ENCODE assay signal across 23 mouse cellular contexts in genomic region chr9:14897102-14897501, GRCm38 (mm10). TPM values are rescaled to one million over a fixed set of nuclear protein-coding genes. Genes with fewer than 3 reads are reported as not detected.
DNase-seq lines count a peak whose midpoint lies in the region; TF ChIP-seq lines count a peak whose summit lies in the region.
"Had no signal": no experiment of that assay in that cellular context is flagged by ENCODE, and none has a peak within 500 bp of the region (broad histone marks: within the 10 kb centered on the region; RNA-seq: fewer than 3 reads in every experiment).

No protein-coding gene starts in this region.

- no peak for TF ChIP-seq POLR2A in MEL (IDR thresholded peaks at IDR 0.05; ENCODE audit: control insufficient read depth in 1 of 2, insufficient read depth in 1 of 2, low read depth in 1 of 2, low read length in 2 of 2, poor library complexity in 1 of 2)

- no peak for TF ChIP-seq EP300 in MEL (IDR thresholded peaks at IDR 0.05; ENCODE audit: low read depth in 1 of 2, low read length in 2 of 2)

- intact Hi-C loops in gastrocnemius, postnatal 14 days (cut with DNase I; ENCODE audit: low total_unique reads), result no loop called here

- H3K79me2 ChIP-seq in MEL (ENCODE audit: control insufficient read depth, insufficient read depth, low read length, poor library complexity), result no peaks in the 10 kb centered on the region

- DNase-seq in adrenal gland, postnatal 14 days, result peak; percentile 17
- no peak for DNase-seq in adrenal gland, postnatal 36 days
- peak; percentile 9 for DNase-seq in gastrocnemius, adult 18-20 months (ENCODE audit: low spot score)
- no peak for DNase-seq in gastrocnemius, postnatal 14 days
- no peak for DNase-seq in layer of hippocampus, adult 2 months (ENCODE audit: low spot score in 2 of 2)
- DNase-seq in layer of hippocampus, postnatal 36 days, result no peak
- DNase-seq in MEL (ENCODE audit: low read depth, low spot score), result no peak
- no peak for DNase-seq in right cerebral cortex, adult 18-20 months
- DNase-seq: adrenal gland, postnatal 10 days; B cell, adult 2 months; cerebellum, postnatal 25 days; gastrocnemius, postnatal 36 days; heart, adult 11 months; heart, postnatal 36 days; kidney, adult 11 months had no signal

- H3K9ac ChIP-seq in MEL (ENCODE audit: control insufficient read depth, low read depth, low read length, poor library complexity, severe bottlenecking), result no peak overlapping the region
- H3K9ac ChIP-seq: embryonic facial prominence, embryonic 13.5 days; forebrain, embryonic 13.5 days; hindbrain, embryonic 15.5 days had no signal

- no peaks in the 10 kb centered on the region for H3K4me1 ChIP-seq in MEL (ENCODE audit: control insufficient read depth in 1 of 2, insufficient read depth in 2 of 2, low read length in 2 of 2)
- H3K4me1 ChIP-seq: embryonic facial prominence, embryonic 13.5 days; forebrain, embryonic 13.5 days had no signal

- TF ChIP-seq RAD21 in MEL (IDR thresholded peaks at IDR 0.05; ENCODE audit: low read depth, low read length), result no peak

- H3K27me3 ChIP-seq in MEL (ENCODE audit: control insufficient read depth in 1 of 2, insufficient read depth in 2 of 2, low read length in 2 of 2), result no peaks in the 10 kb centered on the region
- H3K27me3 ChIP-seq: embryonic facial prominence, embryonic 13.5 days; forebrain, embryonic 13.5 days; hindbrain, embryonic 15.5 days had no signal

- H3K36me3 ChIP-seq in MEL (ENCODE audit: control insufficient read depth in 1 of 2, insufficient read depth in 2 of 2, low read length in 2 of 2), result no peaks in the 10 kb centered on the region
- H3K36me3 ChIP-seq: embryonic facial prominence, embryonic 13.5 days; G1E; heart, embryonic 10.5 days; hindbrain, embryonic 15.5 days had no signal

- 0 out of 2 replicates have a peak overlapping the region, but pooled peaks have one; percentile 5 for H3K27ac ChIP-seq in layer of hippocampus, adult 2 months
- H3K27ac ChIP-seq in MEL (ENCODE audit: control insufficient read depth, low read depth, low read length), result no peak overlapping the region
- H3K27ac ChIP-seq: embryonic facial prominence, embryonic 13.5 days; forebrain, embryonic 13.5 days; heart, embryonic 10.5 days; hindbrain, embryonic 15.5 days had no signal

- H3K9me3 ChIP-seq in MEL (replicated peaks; ENCODE audit: insufficient read depth, low read length), result no peaks in the 10 kb centered on the region
- H3K9me3 ChIP-seq: embryonic facial prominence, embryonic 13.5 days; forebrain, embryonic 13.5 days; G1E; heart, embryonic 10.5 days; hindbrain, embryonic 15.5 days had no signal

- no peak overlapping the region for H3K4me3 ChIP-seq in layer of hippocampus, adult 2 months
- no peak overlapping the region for H3K4me3 ChIP-seq in MEL (ENCODE audit: control insufficient read depth in 1 of 2, insufficient read depth in 1 of 2, low read depth in 2 of 2, low read length in 2 of 2)
- H3K4me3 ChIP-seq: embryonic facial prominence, embryonic 13.5 days; forebrain, embryonic 13.5 days; heart, embryonic 10.5 days; hindbrain, embryonic 15.5 days had no signal

- no peak for TF ChIP-seq CTCF in layer of hippocampus, adult 2 months (conservative IDR thresholded peaks at IDR 0.05)
- TF ChIP-seq CTCF in MEL (IDR thresholded peaks at IDR 0.05 in 2 of 3, conservative IDR thresholded peaks at IDR 0.05 in 1 of 3; ENCODE audit: control insufficient read depth in 1 of 3, insufficient read depth in 1 of 3, low read depth in 2 of 3, low read length in 3 of 3, poor library complexity in 1 of 3, severe bottlenecking in 1 of 3), result no peak

TF ChIP-seq in MEL, 35 proteins besides CTCF, POLR2A, EP300 and RAD21:
- TF ChIP-seq BHLHE40 (IDR thresholded peaks at IDR 0.05; ENCODE audit: borderline replicate concordance, low read depth, low read length) (peak; percentile 10; the same call in 1 of the 2 replicates), ETS1 (IDR thresholded peaks at IDR 0.05; ENCODE audit: low read depth, low read length) (no peak), SMC3 (IDR thresholded peaks at IDR 0.05; ENCODE audit: low read depth, low read length) (no peak)

RNA-seq across cellular contexts. Expression of gene Izumo1r, which starts 6.6 kb away (rescaled TPM):
- 2.4 TPM in 1 of 2 replicates, not detected in the other for total RNA-seq in adrenal gland, postnatal 14 days (2021)
- not detected for total RNA-seq in adrenal gland, postnatal 36 days (2021)
- total RNA-seq in gastrocnemius, adult 18-20 months (2021), result not detected
- not detected for total RNA-seq in gastrocnemius, postnatal 14 days (2021)
- not detected for total RNA-seq in layer of hippocampus, adult 2 months (2021)
- total RNA-seq in layer of hippocampus, postnatal 36 days (2021), result not detected
- not detected in 2 replicates for total RNA-seq in MEL (2012; rRNA removed)
- polyA plus RNA-seq in MEL (2012; ENCODE audit: insufficient read depth in 1 of 2, insufficient read length in 2 of 2, low read depth in 1 of 2, low replicate concordance in 2 of 2, missing spikeins in 1 of 2), result not detected
- total RNA-seq: gastrocnemius, postnatal 36 days; heart, postnatal 36 days had no signal
- polyA plus RNA-seq: cerebellum, adult 2 months; cortical plate, adult 2 months; forebrain, embryonic 13.5 days; G1E; hindbrain, embryonic 11.5 days; hindbrain, embryonic 15.5 days had no signal

RNA-seq across cellular contexts. Expression of gene Gpr83, which starts 37.1 kb away (rescaled TPM):
- 0.23 TPM in 1 of 2 replicates, not detected in the other for total RNA-seq in adrenal gland, postnatal 14 days (2021)
- not detected for total RNA-seq in adrenal gland, postnatal 36 days (2021)
- not detected for total RNA-seq in gastrocnemius, adult 18-20 months (2021)
- total RNA-seq in gastrocnemius, postnatal 14 days (2021), result not detected
- total RNA-seq in layer of hippocampus, adult 2 months (2021), result 10 to 100 TPM; 12.7 to 12.9 TPM
- 10 to 100 TPM; 13.0 to 13.8 TPM for total RNA-seq in layer of hippocampus, postnatal 36 days (2021)
- total RNA-seq in MEL (2012; rRNA removed), result 0.04 TPM in 1 of 2 replicates, not detected in the other
- polyA plus RNA-seq in MEL (2012; ENCODE audit: insufficient read depth in 1 of 2, insufficient read length in 2 of 2, low read depth in 1 of 2, low replicate concordance in 2 of 2, missing spikeins in 1 of 2), result not detected
- total RNA-seq: gastrocnemius, postnatal 36 days; heart, postnatal 36 days had no signal
- polyA plus RNA-seq: G1E; heart, embryonic 10.5 days had no signal

Comparison
In these comparisons a context has a peak if more than half of its experiments do, and no peak if none do; other contexts are left out.
1. DNase-seq: peak in adrenal gland, postnatal 14 days (single experiment) and gastrocnemius, adult 18-20 months (single experiment); none in adrenal gland, postnatal 36 days (0 of 2), gastrocnemius, postnatal 14 days (single experiment), layer of hippocampus, adult 2 months (0 of 2), layer of hippocampus, postnatal 36 days (0 of 2), MEL (single experiment) and right cerebral cortex, adult 18-20 months (single experiment).
2. RNA of gene Gpr83, which starts 37.1 kb away (total RNA-seq): 13.0 to 13.8 TPM in layer of hippocampus, postnatal 36 days and 12.7 to 12.9 TPM in layer of hippocampus, adult 2 months; 0.04 TPM in MEL, not detected in adrenal gland, postnatal 36 days, not detected in gastrocnemius, adult 18-20 months, not detected in gastrocnemius, postnatal 14 days and 0.23 TPM in adrenal gland, postnatal 14 days; every median in the first group is over 10 times any median in the second.